Mouse (Mus musculus): ENCODE measurements around the gene Gm10273. TPM values are rescaled to one million over a fixed set of nuclear protein-coding genes. Genes with fewer than 3 reads are reported as not detected.

The Gm10273 gene
- 11.4 TPM in 1 of 2 replicates, not detected in the other for polyA plus RNA-seq (2015; fragmentation: Nextera tagmentation; extraction: Ambion mirVana)

GRCm38 (mm10) chr10:59395461-59395860 lies at the start of gene Gm10273:
Gene Gm10273 (plus strand): TSS chr10:59395632.

GRCm38 (mm10) chr10:59402899-59403792 lies 7.7 kb downstream of the Gm10273 start, which contains the start of gene Pla2g12b:
Gene Pla2g12b (plus strand): TSS chr10:59403660.

DNA sequence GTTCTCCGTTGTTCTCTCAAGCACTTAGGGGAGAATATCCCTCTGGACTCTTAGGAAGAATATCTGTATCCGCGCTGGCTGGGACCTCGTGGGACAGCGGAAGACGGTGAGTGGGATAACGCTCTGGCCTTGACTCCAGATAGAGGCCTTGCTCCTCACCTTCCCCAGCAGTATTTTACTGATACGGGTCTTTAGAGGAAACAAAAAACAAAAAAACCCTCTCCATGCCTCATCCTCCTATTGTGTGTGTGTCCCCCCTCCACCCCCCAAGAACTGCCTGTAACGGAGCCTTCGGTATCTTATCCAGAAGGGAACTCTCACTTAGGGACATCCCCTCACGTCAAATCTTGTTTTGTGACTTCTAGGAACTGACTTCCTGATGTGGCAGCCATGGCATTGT lies 46.3 kb downstream of the Gm10273 start, which contains the start of gene Oit3:
Gene Oit3, minus strand, starts transcription at position 44 of the 400 bp plus-strand sequence.

Other genes starting within 250 kb of the Gm10273 start
- 29.5 and 35.6 TPM in 2 replicates for gene Sept10, start 173.8 kb upstream of the Gm10273 start, polyA plus RNA-seq (2015; fragmentation: Nextera tagmentation; extraction: Ambion mirVana)
- 6.1 and 6.2 TPM in 2 replicates for gene Sowahc, start 173.7 kb upstream of the Gm10273 start, polyA plus RNA-seq (2015; fragmentation: Nextera tagmentation; extraction: Ambion mirVana)
- 47.9 and 62.9 TPM in 2 replicates for gene P4ha1, start 72.3 kb upstream of the Gm10273 start, polyA plus RNA-seq (2015; fragmentation: Nextera tagmentation; extraction: Ambion mirVana)
- 0.23 and 0.62 TPM in 2 replicates for gene Pla2g12b, start 8.0 kb downstream of the Gm10273 start, polyA plus RNA-seq (2015; fragmentation: Nextera tagmentation; extraction: Ambion mirVana)
- gene Oit3, start 46.1 kb downstream of the Gm10273 start, polyA plus RNA-seq (2015; fragmentation: Nextera tagmentation; extraction: Ambion mirVana), result 0.46 and 0.73 TPM in 2 replicates
- not detected in 2 replicates for gene Gm10322, start 220.4 kb downstream of the Gm10273 start, polyA plus RNA-seq (2015; fragmentation: Nextera tagmentation; extraction: Ambion mirVana)
- 83.1 and 98.8 TPM in 2 replicates for gene Mcu, start 221.1 kb downstream of the Gm10273 start, polyA plus RNA-seq (2015; fragmentation: Nextera tagmentation; extraction: Ambion mirVana)